ENCODE assay signal across 24 mouse cellular contexts in the genomic region with DNA sequence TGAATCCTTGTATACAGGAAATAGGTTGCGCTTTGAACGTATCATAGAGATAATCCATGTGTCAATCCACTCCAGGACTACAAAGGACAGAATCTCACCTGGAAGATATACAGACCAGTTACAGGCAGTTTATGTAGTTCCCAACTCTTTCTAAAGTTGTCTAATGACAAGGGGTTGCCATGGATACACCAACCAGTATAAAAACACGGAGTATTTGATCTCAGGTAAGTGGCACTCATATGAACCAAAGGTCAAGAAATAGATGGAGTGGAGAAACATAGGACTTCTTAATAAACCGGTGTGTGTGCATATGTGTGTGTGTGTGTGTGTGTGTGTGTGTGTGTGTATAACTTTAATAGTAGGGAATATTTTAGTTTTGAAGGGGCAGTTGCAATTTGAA.
"Had no signal": no experiment of that assay in that cellular context is flagged by ENCODE, and none has a peak within 500 bp of the region (broad histone marks: within the 10 kb centered on the region; RNA-seq: fewer than 3 reads in every experiment).

No protein-coding gene starts in this region.

- H3K4me1 ChIP-seq: heart, embryonic 15.5 days; hindbrain, embryonic 13.5 days; hindbrain, embryonic 15.5 days; limb, embryonic 13.5 days had no signal

- H3K27me3 ChIP-seq: heart, embryonic 13.5 days; heart, embryonic 15.5 days; hindbrain, embryonic 13.5 days; hindbrain, embryonic 15.5 days; kidney, embryonic 15.5 days; limb, embryonic 13.5 days had no signal

- ATAC-seq: forebrain, postnatal 0 days; hindbrain, postnatal 0 days; intestine, embryonic 16.5 days had no signal

- H3K9me3 ChIP-seq: heart, embryonic 13.5 days; heart, embryonic 15.5 days; hindbrain, embryonic 13.5 days; hindbrain, embryonic 15.5 days; kidney, embryonic 15.5 days; limb, embryonic 13.5 days had no signal

- H3K27ac ChIP-seq: heart, adult 2 months; heart, embryonic 13.5 days; heart, embryonic 15.5 days; hindbrain, embryonic 13.5 days; hindbrain, embryonic 15.5 days; hindbrain, postnatal 0 days; kidney, embryonic 15.5 days; kidney, postnatal 0 days; limb, embryonic 13.5 days had no signal

- H3K36me3 ChIP-seq: heart, embryonic 13.5 days; heart, embryonic 15.5 days; hindbrain, embryonic 13.5 days; hindbrain, embryonic 15.5 days; kidney, embryonic 15.5 days; limb, embryonic 13.5 days had no signal

- H3K9ac ChIP-seq: forebrain, postnatal 0 days; heart, embryonic 13.5 days; heart, embryonic 15.5 days; hindbrain, embryonic 13.5 days; hindbrain, embryonic 15.5 days; kidney, embryonic 15.5 days; limb, embryonic 13.5 days had no signal

- H3K4me2 ChIP-seq: heart, embryonic 11.5 days; heart, embryonic 13.5 days; heart, embryonic 15.5 days; hindbrain, embryonic 13.5 days; hindbrain, embryonic 15.5 days; kidney, embryonic 15.5 days; limb, embryonic 13.5 days had no signal

- H3K4me3 ChIP-seq: heart, adult 2 months; heart, embryonic 13.5 days; heart, embryonic 15.5 days; hindbrain, embryonic 13.5 days; hindbrain, embryonic 15.5 days; kidney, embryonic 15.5 days; limb, embryonic 13.5 days had no signal

- DNase-seq: forebrain, postnatal 0 days; gastrocnemius, postnatal 14 days; gastrocnemius, postnatal 36 days; heart, adult 2 months; heart, postnatal 14 days; heart, postnatal 36 days; kidney, adult 11 months; kidney, adult 2 months; kidney, adult 9 months; kidney, postnatal 14 days; kidney, postnatal 36 days; layer of hippocampus, adult 9-11 months; layer of hippocampus, postnatal 36 days; left cerebral cortex, postnatal 4 days had no signal
